Comparison of ENCODE assay signal across 19 mouse cellular contexts in the genomic region with DNA sequence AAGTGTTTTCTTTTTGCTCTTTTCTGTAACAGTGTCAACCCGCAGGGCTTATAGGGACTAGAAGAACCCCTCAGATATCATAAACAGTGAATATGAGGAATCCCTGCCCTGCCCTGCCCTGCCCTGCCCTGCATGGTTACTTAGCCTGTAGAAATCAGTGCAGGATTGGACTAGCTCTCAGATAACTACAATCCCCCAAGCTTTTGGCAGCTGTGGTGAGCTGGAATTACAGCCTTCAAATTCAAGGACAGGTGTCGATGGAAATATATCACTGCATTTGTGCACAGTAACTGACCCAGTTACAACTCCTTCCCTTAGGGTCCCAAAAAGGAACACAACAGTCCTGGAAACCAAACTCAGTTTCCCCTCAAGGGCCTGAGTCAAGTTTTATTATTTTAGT.
"Had no signal": no experiment of that assay in that cellular context is flagged by ENCODE, and none has a peak within 500 bp of the region (broad histone marks: within the 10 kb centered on the region; RNA-seq: fewer than 3 reads in every experiment).

No protein-coding gene starts in this region.

- H3K27ac ChIP-seq: kidney, postnatal 0 days; layer of hippocampus, adult 2 months; limb, embryonic 15.5 days; liver, embryonic 14.5 days; macrophage; midbrain, embryonic 12.5 days; midbrain, embryonic 15.5 days; neural tube, embryonic 12.5 days; neural tube, embryonic 15.5 days; stomach, postnatal 0 days had no signal

- DNase-seq: kidney, postnatal 25 days; layer of hippocampus, adult 9-11 months; liver, postnatal 0 days; lung, embryonic 14.5 days; right cerebral cortex, adult 18-20 months; right cerebral cortex, postnatal 14 days; right cerebral cortex, postnatal 4 days; thymus, adult 2 months; thymus, postnatal 25 days had no signal

- H3K4me3 ChIP-seq: layer of hippocampus, adult 2 months; limb, embryonic 15.5 days; midbrain, embryonic 12.5 days; midbrain, embryonic 15.5 days; neural tube, embryonic 12.5 days; neural tube, embryonic 15.5 days had no signal
